Mouse (Mus musculus): Measurements from ENCODE around the gene Iqgap2. TPM values are rescaled to one million over a fixed set of nuclear protein-coding genes. Genes with fewer than 3 reads are reported as not detected.
A peak's percentile ranks its signal among the peaks of the same experiment; 100 is the strongest.

The Iqgap2 gene
- total and polyA plus RNA-seq, 3 experiments, result 0.61 to 2.5 (median 2.2) TPM

DNA sequence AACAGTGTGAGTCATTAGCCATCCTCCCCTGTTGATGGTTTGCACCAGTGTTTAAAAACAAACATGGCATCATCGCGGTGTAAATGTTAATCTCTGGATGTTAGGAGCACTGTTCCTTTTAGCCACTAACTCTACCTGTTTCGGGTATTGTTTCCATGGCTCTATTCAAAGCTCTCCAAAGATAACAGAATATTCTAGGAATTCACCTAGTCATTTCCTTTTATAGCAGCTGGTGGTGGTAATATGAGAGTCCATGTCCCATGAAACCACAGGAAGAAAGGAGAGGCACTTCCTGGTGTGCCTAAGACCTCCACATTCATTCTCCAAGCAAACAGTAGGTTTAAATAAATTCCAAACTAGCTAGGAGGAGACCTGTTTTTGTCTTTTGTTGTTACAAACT lies 268.7 kb downstream of the Iqgap2 start:
- intact Hi-C loops (cut with DNase I), result no loop called here
- Histone ChIP-seq H3K79me2 (replicated peaks; ENCODE audit: control insufficient read depth, insufficient read depth, low read length) (no peaks in the 10 kb centered on the region), H3K27ac (no peak overlapping the region), H3K4me3 (no peak overlapping the region), H3K27me3 (ENCODE audit: control insufficient read depth, insufficient read depth, low read length) (no peaks in the 10 kb centered on the region), H3K4me1 (ENCODE audit: control insufficient read depth, insufficient read depth, low read length) (no peaks in the 10 kb centered on the region), H3K36me3 (ENCODE audit: control insufficient read depth, insufficient read depth, low read length) (no peaks in the 10 kb centered on the region), H3K9ac (ENCODE audit: low read depth, low read length) (no peak overlapping the region)
- no peak for TF ChIP-seq EP300 (IDR thresholded peaks at IDR 0.05; ENCODE audit: insufficient read depth, low read depth, low read length)
- TF ChIP-seq CTCF (IDR thresholded peaks at IDR 0.05), result no peak
- TF ChIP-seq POLR2A (IDR thresholded peaks at IDR 0.05; ENCODE audit: insufficient read depth, low read depth, low read length), result no peak
- 59% methylated on average over 3 of the region's 3 CpGs for WGBS
- no peak for DNase-seq

DNA sequence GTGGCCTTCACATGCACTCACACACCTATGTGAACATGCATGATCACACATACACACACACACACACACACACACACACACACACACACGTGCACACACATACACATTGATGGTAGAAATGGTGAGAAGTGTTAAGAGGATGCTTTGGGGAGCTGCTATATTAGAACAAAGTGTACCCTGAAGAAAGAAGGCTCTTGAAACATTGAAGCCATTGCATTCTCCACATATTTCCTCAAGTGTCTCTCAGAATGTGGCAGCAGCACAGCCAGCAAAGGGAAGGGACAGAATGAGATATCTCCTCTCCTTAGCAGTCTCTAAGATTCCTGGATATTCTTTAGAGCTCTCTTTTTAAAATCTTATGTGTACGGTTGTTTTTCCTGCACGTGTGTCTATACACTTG lies 270.2 kb downstream of the Iqgap2 start:
- intact Hi-C loops (cut with DNase I), result no loop called here
- Histone ChIP-seq H3K27me3 (ENCODE audit: control insufficient read depth, insufficient read depth, low read length) (no peaks in the 10 kb centered on the region), H3K9ac (ENCODE audit: low read depth, low read length) (no peak overlapping the region), H3K79me2 (replicated peaks; ENCODE audit: control insufficient read depth, insufficient read depth, low read length) (no peaks in the 10 kb centered on the region), H3K36me3 (ENCODE audit: control insufficient read depth, insufficient read depth, low read length) (no peaks in the 10 kb centered on the region), H3K4me3 (no peak overlapping the region), H3K4me1 (ENCODE audit: control insufficient read depth, insufficient read depth, low read length) (no peaks in the 10 kb centered on the region), H3K27ac (no peak overlapping the region)
- 53% methylated on average over 3 of the region's 3 CpGs for WGBS
- TF ChIP-seq POLR2A (IDR thresholded peaks at IDR 0.05; ENCODE audit: insufficient read depth, low read depth, low read length) (no peak), CTCF (IDR thresholded peaks at IDR 0.05) (no peak), EP300 (IDR thresholded peaks at IDR 0.05; ENCODE audit: insufficient read depth, low read depth, low read length) (no peak)
- DNase-seq, result no peak

DNA sequence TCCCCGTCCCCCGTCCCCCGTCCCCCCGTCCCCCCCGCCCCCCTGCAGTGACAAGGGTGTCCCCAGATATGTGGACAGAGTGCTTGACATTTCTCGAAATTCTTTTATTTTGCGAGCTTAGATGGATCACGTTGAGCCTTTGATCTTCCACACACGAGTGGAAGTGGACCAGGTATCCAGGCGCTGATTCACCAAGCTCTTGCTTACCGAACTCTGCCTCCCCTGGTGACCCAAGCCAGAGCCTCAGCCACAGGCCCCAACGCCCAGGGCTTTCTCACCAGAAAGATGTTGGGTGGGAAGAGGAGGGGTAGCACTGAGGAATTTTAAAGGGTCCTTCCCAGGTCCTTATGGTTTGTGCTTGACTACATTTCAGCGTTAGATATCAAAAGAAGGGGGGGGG lies 272.9 kb downstream of the Iqgap2 start:
- Histone ChIP-seq H3K79me2 (replicated peaks; ENCODE audit: control insufficient read depth, insufficient read depth, low read length) (no peaks in the 10 kb centered on the region), H3K9ac (ENCODE audit: low read depth, low read length) (no peak overlapping the region), H3K27me3 (ENCODE audit: control insufficient read depth, insufficient read depth, low read length) (no peaks in the 10 kb centered on the region), H3K36me3 (ENCODE audit: control insufficient read depth, insufficient read depth, low read length) (no peaks in the 10 kb centered on the region), H3K4me3 (no peak overlapping the region; the same call in 1 of the 2 replicates), H3K4me1 (ENCODE audit: control insufficient read depth, insufficient read depth, low read length) (peaks cover 7% of the 10 kb centered on the region), H3K27ac (no peak overlapping the region)
- WGBS, result 22% methylated on average over 13 of the region's 13 CpGs
- intact Hi-C loops (cut with DNase I), result loop anchor here (2.0 kb wide), 2 partner anchors 16 to 48 kb away; no protein-coding TSS in a partner anchor
- DNase-seq, result no peak
- no peak for TF ChIP-seq EP300 (IDR thresholded peaks at IDR 0.05; ENCODE audit: insufficient read depth, low read depth, low read length)
- no peak for TF ChIP-seq POLR2A (IDR thresholded peaks at IDR 0.05; ENCODE audit: insufficient read depth, low read depth, low read length)
- TF ChIP-seq CTCF (IDR thresholded peaks at IDR 0.05), result no peak

DNA sequence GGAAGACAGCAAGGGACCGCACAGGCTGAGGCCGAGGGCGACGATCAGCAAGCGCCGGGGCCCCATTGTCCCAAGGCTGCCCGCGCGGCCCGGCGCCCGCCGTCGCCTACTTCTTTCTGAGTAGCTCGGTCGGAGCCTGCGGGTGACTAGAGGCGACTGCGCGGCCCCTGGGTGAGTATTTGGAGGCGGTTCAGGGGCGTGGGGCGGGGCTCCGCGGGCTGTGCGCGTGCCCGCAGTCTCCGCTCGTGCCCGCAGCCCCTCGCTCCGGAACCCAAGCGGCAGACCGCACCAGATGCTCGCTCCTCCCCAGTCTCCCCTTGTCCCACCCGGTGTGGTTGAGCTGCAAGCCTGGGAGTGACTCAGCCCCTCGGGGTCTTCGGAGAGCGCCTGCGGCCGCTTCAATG lies 273.4 kb downstream of the Iqgap2 start, which contains the start of gene F2r:
F2r (minus strand) TSS at position 179 of the 404 bp plus-strand sequence.
- intact Hi-C loops (cut with DNase I), result loop anchor here (2.0 kb wide), 2 partner anchors 16 to 48 kb away; no protein-coding TSS in a partner anchor
- H3K36me3 ChIP-seq (ENCODE audit: control insufficient read depth, insufficient read depth, low read length), result no peaks in the 10 kb centered on the region
- under 1% methylated on average over 42 of the region's 42 CpGs for WGBS

DNA sequence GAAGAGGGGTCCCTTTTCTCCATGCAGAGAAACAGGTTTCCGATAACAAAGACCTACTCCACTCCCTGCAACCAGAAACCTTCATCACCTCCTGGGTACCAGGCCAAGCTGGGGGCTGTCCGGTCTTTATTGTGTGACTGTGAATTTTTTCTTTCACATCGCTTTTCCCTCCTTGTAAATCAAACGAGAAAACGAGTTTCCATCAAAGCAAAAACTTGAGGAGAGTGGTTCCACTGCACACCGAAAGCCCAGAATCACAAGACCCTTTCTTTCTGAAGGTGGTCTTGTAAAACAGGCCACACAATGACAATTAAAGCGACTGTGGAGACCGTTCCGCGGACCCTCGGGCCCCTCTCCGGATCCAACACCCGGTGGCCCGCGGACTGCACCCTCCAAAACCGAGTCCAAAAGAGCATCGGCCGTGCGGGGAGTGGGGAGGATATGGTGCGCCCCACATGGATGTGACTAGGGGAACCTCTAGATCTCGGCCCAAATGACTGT lies 274.0 kb downstream of the Iqgap2 start:
- no peak for DNase-seq
- Histone ChIP-seq H3K9ac (ENCODE audit: low read depth, low read length) (peak overlapping the region; percentile 84), H3K79me2 (replicated peaks; ENCODE audit: control insufficient read depth, insufficient read depth, low read length) (no peaks in the 10 kb centered on the region), H3K36me3 (ENCODE audit: control insufficient read depth, insufficient read depth, low read length) (no peaks in the 10 kb centered on the region), H3K4me3 (peak overlapping the region; percentile 65), H3K27me3 (ENCODE audit: control insufficient read depth, insufficient read depth, low read length) (no peaks in the 10 kb centered on the region), H3K27ac (peak overlapping the region; percentile 90), H3K4me1 (ENCODE audit: control insufficient read depth, insufficient read depth, low read length) (peaks cover 7% of the 10 kb centered on the region)
- TF ChIP-seq EP300 (IDR thresholded peaks at IDR 0.05; ENCODE audit: insufficient read depth, low read depth, low read length) (no peak), CTCF (IDR thresholded peaks at IDR 0.05) (no peak), POLR2A (IDR thresholded peaks at IDR 0.05; ENCODE audit: insufficient read depth, low read depth, low read length) (no peak)
- intact Hi-C loops (cut with DNase I), result loop anchor here (2.0 kb wide), 2 partner anchors 17 to 49 kb away; no protein-coding TSS in a partner anchor
- WGBS, result 2% methylated on average over 21 of the region's 21 CpGs

More for the DNA sequence above, 273.4 kb downstream of the Iqgap2 start, which contains the start of gene F2r:
- DNase-seq, result peak; percentile 91 to 93
- TF ChIP-seq POLR2A (IDR thresholded peaks at IDR 0.05; ENCODE audit: insufficient read depth, low read depth, low read length), result peak; percentile 83
- TF ChIP-seq CTCF (IDR thresholded peaks at IDR 0.05), result no peak
- peak within 1 kb of the TSS; percentile 90 for H3K27ac ChIP-seq
- H3K4me1 ChIP-seq (ENCODE audit: control insufficient read depth, insufficient read depth, low read length), result peaks cover 7% of the 10 kb centered on the region
- H3K9ac ChIP-seq (ENCODE audit: low read depth, low read length), result peak within 1 kb of the TSS; percentile 84
- no peaks in the 10 kb centered on the region for H3K79me2 ChIP-seq (replicated peaks; ENCODE audit: control insufficient read depth, insufficient read depth, low read length)
- H3K4me3 ChIP-seq, result peak within 1 kb of the TSS; percentile 65
- no peaks in the 10 kb centered on the region for H3K27me3 ChIP-seq (ENCODE audit: control insufficient read depth, insufficient read depth, low read length)

DNA sequence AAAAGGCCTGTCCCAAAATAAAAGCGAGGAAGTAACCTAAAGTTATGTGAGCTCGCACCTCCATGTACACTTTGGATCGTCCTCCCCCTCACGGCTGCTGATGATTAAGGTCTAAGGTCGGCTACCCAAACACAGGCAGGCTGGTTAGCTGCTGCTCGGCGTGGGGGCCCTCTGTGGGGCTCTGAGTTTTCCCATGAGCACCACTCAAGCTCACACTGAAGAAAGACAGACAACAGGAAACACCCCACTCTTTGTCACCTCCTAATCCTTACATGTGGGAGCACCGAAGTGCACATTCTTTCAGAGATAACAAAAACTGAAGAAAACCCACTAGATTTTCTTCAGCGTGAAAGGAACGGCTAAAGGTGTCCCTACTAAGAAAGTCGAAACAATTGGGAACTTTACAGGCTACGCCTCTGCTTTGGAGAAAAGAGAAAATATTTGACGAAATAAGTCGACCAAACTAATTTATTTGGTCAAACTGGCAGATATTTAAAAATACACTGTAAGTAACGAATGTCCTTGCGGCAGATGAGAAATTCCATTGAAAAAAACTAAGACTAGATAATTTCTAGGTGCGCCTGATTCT lies 274.5 kb downstream of the Iqgap2 start:
- H3K27ac ChIP-seq, result peak overlapping the region; percentile 90
- H3K79me2 ChIP-seq (replicated peaks; ENCODE audit: control insufficient read depth, insufficient read depth, low read length), result peaks cover 2% of the 10 kb centered on the region; the same call in 1 of the 2 replicates
- peak overlapping the region; percentile 65 for H3K4me3 ChIP-seq
- no peak for TF ChIP-seq EP300 (IDR thresholded peaks at IDR 0.05; ENCODE audit: insufficient read depth, low read depth, low read length)
- TF ChIP-seq CTCF (IDR thresholded peaks at IDR 0.05), result no peak
- TF ChIP-seq POLR2A (IDR thresholded peaks at IDR 0.05; ENCODE audit: insufficient read depth, low read depth, low read length), result no peak
- WGBS, result 16% methylated on average over 17 of the region's 17 CpGs
- H3K4me1 ChIP-seq (ENCODE audit: control insufficient read depth, insufficient read depth, low read length), result peaks cover 7% of the 10 kb centered on the region
- H3K36me3 ChIP-seq (ENCODE audit: control insufficient read depth, insufficient read depth, low read length), result no peaks in the 10 kb centered on the region
- intact Hi-C loops (cut with DNase I), result no loop called here
- no peak for DNase-seq
- H3K27me3 ChIP-seq (ENCODE audit: control insufficient read depth, insufficient read depth, low read length), result no peaks in the 10 kb centered on the region
- H3K9ac ChIP-seq (ENCODE audit: low read depth, low read length), result peak overlapping the region; percentile 84

Measured in heart, adult 2 months (tissue).